In genomic region chr3:148066701-148067100, GRCm38 (mm10) we compare ENCODE assay signal across 31 mouse cellular contexts.
DNase-seq lines count a peak whose midpoint lies in the region; ATAC-seq lines count a peak whose summit lies in the region.
"Had no signal": no experiment of that assay in that cellular context is flagged by ENCODE, and none has a peak within 500 bp of the region (broad histone marks: within the 10 kb centered on the region; RNA-seq: fewer than 3 reads in every experiment).

No protein-coding gene starts in this region.

- H3K9me3 ChIP-seq in limb, embryonic 10.5 days (replicated peaks), result no peaks in the 10 kb centered on the region
- no peaks in the 10 kb centered on the region for H3K9me3 ChIP-seq in midbrain, embryonic 14.5 days (ENCODE audit: control insufficient read depth, low read length)
- no peaks in the 10 kb centered on the region for H3K9me3 ChIP-seq in heart, embryonic 10.5 days
- H3K9me3 ChIP-seq: embryonic facial prominence, embryonic 13.5 days; forebrain, embryonic 12.5 days; forebrain, embryonic 15.5 days; heart, embryonic 15.5 days; hindbrain, embryonic 10.5 days; hindbrain, embryonic 13.5 days; intestine, embryonic 15.5 days had no signal

- H3K4me1 ChIP-seq in limb, embryonic 10.5 days, result 0 out of 2 replicates have a peak, but pooled peaks cover 5% of the 10 kb centered on the region
- H3K4me1 ChIP-seq in midbrain, embryonic 14.5 days (ENCODE audit: control insufficient read depth, insufficient read depth, low read length), result no peaks in the 10 kb centered on the region
- no peaks in the 10 kb centered on the region for H3K4me1 ChIP-seq in heart, embryonic 10.5 days
- H3K4me1 ChIP-seq: embryonic facial prominence, embryonic 13.5 days; forebrain, embryonic 12.5 days; forebrain, embryonic 15.5 days; heart, embryonic 15.5 days; hindbrain, embryonic 10.5 days; hindbrain, embryonic 13.5 days; intestine, embryonic 15.5 days had no signal

- H3K4me2 ChIP-seq in midbrain, embryonic 14.5 days (ENCODE audit: low read length), result no peak overlapping the region
- H3K4me2 ChIP-seq: embryonic facial prominence, embryonic 13.5 days; forebrain, embryonic 12.5 days; forebrain, embryonic 15.5 days; heart, embryonic 11.5 days; heart, embryonic 15.5 days; hindbrain, embryonic 13.5 days; intestine, embryonic 15.5 days had no signal

- no peaks in the 10 kb centered on the region for H3K36me3 ChIP-seq in limb, embryonic 10.5 days
- no peaks in the 10 kb centered on the region for H3K36me3 ChIP-seq in midbrain, embryonic 14.5 days (ENCODE audit: control insufficient read depth, insufficient read depth, low read length)
- H3K36me3 ChIP-seq in heart, embryonic 10.5 days, result no peaks in the 10 kb centered on the region
- H3K36me3 ChIP-seq: embryonic facial prominence, embryonic 13.5 days; forebrain, embryonic 12.5 days; forebrain, embryonic 15.5 days; G1E; heart, embryonic 15.5 days; hindbrain, embryonic 10.5 days; hindbrain, embryonic 13.5 days; intestine, embryonic 15.5 days had no signal

- WGBS in limb, embryonic 10.5 days, result 47% methylated on average over 6 of the region's 6 CpGs
- WGBS in midbrain, embryonic 14.5 days, result 93% methylated on average over 6 of the region's 6 CpGs
- 87% methylated on average over 6 of the region's 6 CpGs for WGBS in heart, embryonic 10.5 days

- no peak overlapping the region for H3K4me3 ChIP-seq in limb, embryonic 10.5 days
- H3K4me3 ChIP-seq in midbrain, embryonic 14.5 days (replicated peaks; ENCODE audit: low read depth, low read length), result no peak overlapping the region
- H3K4me3 ChIP-seq in heart, embryonic 10.5 days, result no peak overlapping the region
- H3K4me3 ChIP-seq: embryonic facial prominence, embryonic 13.5 days; erythroblast, embryonic 14.5 days; forebrain, embryonic 12.5 days; forebrain, embryonic 15.5 days; heart, adult 2 months; heart, embryonic 15.5 days; hindbrain, embryonic 10.5 days; hindbrain, embryonic 13.5 days; intestine, embryonic 15.5 days had no signal

- no peak overlapping the region for H3K27ac ChIP-seq in limb, embryonic 10.5 days
- H3K27ac ChIP-seq in midbrain, embryonic 14.5 days (replicated peaks; ENCODE audit: low read depth, low read length), result no peak overlapping the region
- no peak overlapping the region for H3K27ac ChIP-seq in heart, embryonic 10.5 days
- H3K27ac ChIP-seq: embryonic facial prominence, embryonic 13.5 days; forebrain, embryonic 12.5 days; forebrain, embryonic 15.5 days; heart, adult 2 months; heart, embryonic 15.5 days; hindbrain, embryonic 10.5 days; hindbrain, embryonic 13.5 days; intestine, embryonic 15.5 days had no signal

- H3K9ac ChIP-seq in midbrain, embryonic 14.5 days (replicated peaks; ENCODE audit: low read length), result no peak overlapping the region
- H3K9ac ChIP-seq: embryonic facial prominence, embryonic 13.5 days; forebrain, embryonic 12.5 days; forebrain, embryonic 15.5 days; heart, embryonic 15.5 days; hindbrain, embryonic 13.5 days; intestine, embryonic 15.5 days had no signal

- no peaks in the 10 kb centered on the region for H3K27me3 ChIP-seq in limb, embryonic 10.5 days (ENCODE audit: low read depth, poor library complexity, severe bottlenecking)
- no peaks in the 10 kb centered on the region for H3K27me3 ChIP-seq in midbrain, embryonic 14.5 days (ENCODE audit: control insufficient read depth, insufficient read depth, low read length)
- H3K27me3 ChIP-seq in heart, embryonic 10.5 days (ENCODE audit: insufficient read depth, poor library complexity, severe bottlenecking), result no peaks in the 10 kb centered on the region
- H3K27me3 ChIP-seq: CH12.LX; embryonic facial prominence, embryonic 13.5 days; forebrain, embryonic 12.5 days; forebrain, embryonic 15.5 days; heart, embryonic 15.5 days; hindbrain, embryonic 13.5 days; intestine, embryonic 15.5 days; Patski had no signal

- peak; percentile 17 for DNase-seq in embryo, embryonic 11 days
- no peak for DNase-seq in embryo, embryonic 10 days (ENCODE audit: low spot score)
- DNase-seq in retina, embryonic 14.5 days (ENCODE audit: low spot score), result peak; percentile 13
- no peak for DNase-seq in retina, postnatal 1 day
- DNase-seq in limb, embryonic 10.5 days (ENCODE audit: low spot score), result peak; percentile 66
- DNase-seq in midbrain, embryonic 14.5 days, result no peak
- no peak for DNase-seq in heart, embryonic 10.5 days (ENCODE audit: low spot score)
- DNase-seq: adrenal gland, postnatal 14 days; B cell, adult 2 months; cerebellum, adult 11 months; cerebellum, adult 8-10 months; cerebellum, postnatal 10 days; cerebellum, postnatal 36 days; gastrocnemius, postnatal 10 days; gastrocnemius, postnatal 36 days; heart, adult 2 months; heart, postnatal 10 days; heart, postnatal 36 days had no signal

- ATAC-seq in midbrain, embryonic 14.5 days (ENCODE audit: low FRiP score, low TSS enrichment), result no peak
- ATAC-seq: forebrain, embryonic 15.5 days; hindbrain, embryonic 16.5 days; intestine, embryonic 15.5 days; Patski had no signal

Comparison
In these comparisons a context has a peak if more than half of its experiments do, and no peak if none do; other contexts are left out.
1. DNase-seq: peak in embryo, embryonic 11 days (single experiment), retina, embryonic 14.5 days (single experiment) and limb, embryonic 10.5 days (single experiment); none in embryo, embryonic 10 days (single experiment), retina, postnatal 1 day (single experiment), midbrain, embryonic 14.5 days (single experiment) and heart, embryonic 10.5 days (single experiment).